Mouse (Mus musculus) intestine, embryonic 16.5 days (tissue): ENCODE measurements around the gene Pctp. TPM values are rescaled to one million over a fixed set of nuclear protein-coding genes. Genes with fewer than 3 reads are reported as not detected.

ENCODE experiments used
- ATAC-seq: fragments of 200-750 bp; cut with Nextera tagmentation; 2 replicates; pipeline ENCODE4 v1.8.0; 2017; ENCODE audit warnings: moderate TSS enrichment, moderate library complexity
- H3K27ac ChIP-seq: fragments of 300-500 bp; sonication (generic); 2 replicates; pipeline ENCODE4 v1.5.1; 2014; ENCODE audit warnings: mild to moderate bottlenecking, low read length
- H3K27me3 ChIP-seq: fragments of 300-500 bp; sonication (generic); replicated peaks from 2 replicates; pipeline ENCODE4 v1.6.1; 2014; ENCODE audit warnings: low read length, control low read depth, mixed read lengths; ENCODE audit not compliant: control insufficient read depth, insufficient read depth
- H3K36me3 ChIP-seq: fragments of 300-500 bp; sonication (generic); 2 replicates; pipeline ENCODE4 v1.6.1; 2014; ENCODE audit warnings: low read length, control low read depth; ENCODE audit not compliant: control insufficient read depth, insufficient read depth
- H3K4me1 ChIP-seq: fragments of 300-500 bp; sonication (generic); 2 replicates; pipeline ENCODE4 v1.6.1; 2014; ENCODE audit warnings: low read length, control low read depth, mixed read lengths; ENCODE audit not compliant: control insufficient read depth, insufficient read depth
- H3K4me2 ChIP-seq: fragments of 300-500 bp; sonication (generic); 2 replicates; pipeline ENCODE4 v1.6.1; 2014; ENCODE audit warnings: low read depth, low read length, control low read depth
- H3K4me3 ChIP-seq: fragments of 300-500 bp; sonication (generic); 2 replicates; pipeline ENCODE4 v1.5.1; 2014; ENCODE audit warnings: mild to moderate bottlenecking, low read length
- H3K9ac ChIP-seq: fragments of 300-500 bp; sonication (generic); 2 replicates; pipeline ENCODE4 v1.6.1; 2014; ENCODE audit warnings: low read depth, low read length
- H3K9me3 ChIP-seq: fragments of 300-500 bp; sonication (generic); 2 replicates; pipeline ENCODE4 v1.6.1; 2016; ENCODE audit warnings: low read length, control low read depth; ENCODE audit not compliant: control insufficient read depth
- WGBS: fragments of 180-500 bp; shearing (Covaris S2); extraction: QIAGEN DNeasy Blood & Tissue Kit; methylation state at CpG from one replicate; pipeline ENCODE4 v1.1.7; 2014; 5-methylcytosine and 5-hydroxymethylcytosine counted together
- polyA plus RNA-seq: library from polyadenylated mRNA; unstranded; fragments of >200 nt; fragmentation: Nextera tagmentation; extraction: Ambion mirVana; gene quantifications from 2 replicates; pipeline ENCODE4 v1.2.1, GENCODE M21; 2015

Gene Pctp
- polyA plus RNA-seq, 1 experiment from 2014 or later, result 24.5 TPM

- no peak overlapping the region for H3K27ac ChIP-seq
- H3K9me3 ChIP-seq, result no peaks in the 10 kb centered on the region
- WGBS, result 54% methylated on average over 14 of the region's 14 CpGs
- peak; percentile 89 for ATAC-seq
- H3K36me3 ChIP-seq, result no peaks in the 10 kb centered on the region
- H3K9ac ChIP-seq, result 0 out of 2 replicates have a peak overlapping the region, but pooled peaks have one; percentile 26
- H3K4me3 ChIP-seq, result 0 out of 2 replicates have a peak overlapping the region, but pooled peaks have one; percentile 7
- 0 out of 2 replicates have a peak, but pooled peaks cover 2% of the 10 kb centered on the region for H3K27me3 ChIP-seq
- peaks cover 9% of the 10 kb centered on the region for H3K4me1 ChIP-seq
- H3K4me2 ChIP-seq, result peak overlapping the region; percentile 31
Measured at GRCm38 (mm10) chr11:90025891-90026801, 23.5 kb upstream of the Pctp start.

DNA sequence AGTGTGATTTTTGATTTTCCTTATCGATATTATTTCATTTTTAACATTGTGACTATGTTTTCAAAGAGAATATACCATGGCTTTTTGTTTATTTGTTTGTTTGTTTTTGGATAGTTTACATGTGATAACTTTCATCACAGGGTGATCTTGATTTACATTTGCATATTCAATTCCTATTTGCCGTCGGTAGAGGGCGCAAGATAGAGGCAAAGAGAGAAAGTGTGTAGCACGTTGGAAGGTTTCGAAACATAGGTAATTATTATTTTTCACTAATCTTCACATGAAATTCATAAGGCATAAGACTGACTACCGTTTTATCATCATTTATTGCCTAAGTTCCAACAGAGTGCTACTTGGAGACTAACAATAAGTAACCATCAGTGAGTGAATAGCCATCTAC is 16.5 kb upstream of the Pctp start:
- Histone ChIP-seq H3K4me3 (no peak overlapping the region), H3K27ac (no peak overlapping the region), H3K4me1 (no peaks in the 10 kb centered on the region), H3K9ac (no peak overlapping the region), H3K27me3 (peaks cover 6% of the 10 kb centered on the region; the same call in 1 of the 2 replicates), H3K36me3 (no peaks in the 10 kb centered on the region), H3K4me2 (no peak overlapping the region), H3K9me3 (no peaks in the 10 kb centered on the region)
- no peak for ATAC-seq
- WGBS, result 19% methylated on average over 7 of the region's 7 CpGs

DNA sequence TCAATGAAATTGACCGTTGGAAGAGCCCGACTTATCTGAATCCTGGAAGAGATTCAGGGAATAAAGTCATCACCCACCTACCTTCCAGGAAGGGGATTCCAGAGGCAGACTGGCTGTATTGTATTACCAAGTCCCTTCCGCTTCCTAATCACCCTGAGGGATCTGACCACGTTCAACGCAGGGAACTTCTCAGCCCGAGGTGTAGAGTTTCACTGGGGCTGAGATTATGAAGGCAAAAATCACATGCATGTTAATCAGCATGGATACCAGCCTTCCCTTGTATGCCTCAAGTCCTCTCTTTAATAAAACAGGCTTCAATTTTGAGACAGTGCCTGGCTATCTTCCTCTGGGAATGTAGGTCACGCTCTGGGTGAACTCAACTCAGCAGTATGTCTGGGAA is 12.6 kb upstream of the Pctp start:
- Histone ChIP-seq H3K36me3 (no peaks in the 10 kb centered on the region), H3K27me3 (peaks cover 4% of the 10 kb centered on the region; the same call in 1 of the 2 replicates), H3K27ac (no peak overlapping the region), H3K9ac (no peak overlapping the region), H3K4me1 (no peaks in the 10 kb centered on the region), H3K9me3 (no peaks in the 10 kb centered on the region), H3K4me3 (no peak overlapping the region), H3K4me2 (no peak overlapping the region)
- 68% methylated on average over 7 of the region's 7 CpGs for WGBS
- no peak for ATAC-seq

- H3K36me3 ChIP-seq, result no peaks in the 10 kb centered on the region
- H3K4me2 ChIP-seq, result no peak overlapping the region
- 86% methylated on average over 6 of the region's 6 CpGs for WGBS
- peaks cover 1% of the 10 kb centered on the region; the same call in 1 of the 2 replicates for H3K27me3 ChIP-seq
- ATAC-seq, result no peak
- H3K9me3 ChIP-seq, result no peaks in the 10 kb centered on the region
- no peaks in the 10 kb centered on the region for H3K4me1 ChIP-seq
- H3K9ac ChIP-seq, result no peak overlapping the region
- H3K27ac ChIP-seq, result no peak overlapping the region
- no peak overlapping the region for H3K4me3 ChIP-seq
Measured at GRCm38 (mm10) chr11:90013657-90014056, 11.0 kb upstream of the Pctp start.

DNA sequence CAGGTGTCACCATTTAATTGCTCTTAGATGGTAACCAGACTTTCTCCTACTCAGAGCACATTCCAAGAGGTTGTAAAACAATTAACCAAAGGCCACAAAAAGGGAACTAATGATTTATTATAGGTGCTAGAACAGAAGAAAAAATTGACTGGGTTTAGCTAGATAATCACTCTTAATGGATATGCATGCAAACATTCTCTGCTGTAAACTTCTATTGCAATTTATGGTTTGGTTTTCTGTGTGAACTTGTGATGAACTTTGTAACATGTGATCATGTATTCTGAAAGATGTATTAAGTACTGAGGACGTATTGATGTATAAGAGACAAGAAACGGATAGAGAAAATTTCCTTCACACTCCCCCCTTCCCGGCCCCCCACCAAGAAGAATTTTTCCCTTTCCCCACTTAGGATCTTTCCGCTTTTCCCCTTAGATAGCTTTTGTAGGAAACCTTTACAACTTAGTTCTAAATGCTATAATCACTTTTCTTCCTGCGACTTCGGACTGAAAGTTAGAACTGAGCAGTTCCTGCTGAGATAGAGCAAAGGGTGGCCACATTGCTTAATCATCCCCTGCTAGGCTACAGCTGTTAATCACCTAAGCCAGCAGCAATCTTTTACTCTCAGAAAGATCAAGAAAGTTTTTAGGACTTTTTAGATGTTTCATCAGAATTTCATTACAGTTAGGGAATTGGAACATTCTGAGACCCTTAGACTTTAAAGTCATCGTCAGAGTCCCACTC is 5.3 kb upstream of the Pctp start:
- no peak overlapping the region for H3K27ac ChIP-seq
- no peak overlapping the region for H3K4me3 ChIP-seq
- no peaks in the 10 kb centered on the region for H3K27me3 ChIP-seq
- 18% methylated on average over 7 of the region's 7 CpGs for WGBS
- peak; percentile 88 for ATAC-seq
- H3K9ac ChIP-seq, result no peak overlapping the region
- H3K4me1 ChIP-seq, result peaks cover 4% of the 10 kb centered on the region; the same call in 1 of the 2 replicates
- no peaks in the 10 kb centered on the region for H3K36me3 ChIP-seq
- 0 out of 2 replicates have a peak overlapping the region, but pooled peaks have one; percentile 27 for H3K4me2 ChIP-seq
- no peaks in the 10 kb centered on the region for H3K9me3 ChIP-seq

DNA sequence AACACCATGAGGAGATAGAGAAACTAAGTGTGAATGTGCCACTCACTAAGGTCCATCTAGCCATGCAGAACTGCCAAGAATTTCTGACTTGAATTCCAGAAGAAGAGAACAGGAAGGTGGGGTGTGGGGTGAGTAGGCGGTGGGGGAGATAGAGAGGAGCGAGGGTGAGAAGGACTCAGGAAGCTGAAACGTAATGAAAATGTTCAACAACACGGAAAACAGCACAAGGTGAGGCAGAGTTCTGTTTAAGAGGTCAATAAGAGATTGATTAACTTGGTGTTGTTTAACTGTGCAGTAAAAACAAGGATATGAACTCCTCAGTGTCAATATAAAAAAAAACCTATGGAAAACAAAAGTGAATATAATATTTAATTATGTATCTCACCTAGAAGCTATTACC is 3.4 kb upstream of the Pctp start:
- no peaks in the 10 kb centered on the region for H3K27me3 ChIP-seq
- no peak overlapping the region for H3K27ac ChIP-seq
- H3K36me3 ChIP-seq, result no peaks in the 10 kb centered on the region
- H3K9me3 ChIP-seq, result no peaks in the 10 kb centered on the region
- WGBS, result 51% methylated on average over 4 of the region's 4 CpGs
- no peak overlapping the region for H3K4me2 ChIP-seq
- ATAC-seq, result no peak
- no peak overlapping the region for H3K9ac ChIP-seq
- no peak overlapping the region for H3K4me3 ChIP-seq
- H3K4me1 ChIP-seq, result peaks cover 12% of the 10 kb centered on the region

GRCm38 (mm10) chr11:90003386-90003785 is 692 bp upstream of the Pctp start:
- Histone ChIP-seq H3K27me3 (no peaks in the 10 kb centered on the region), H3K36me3 (no peaks in the 10 kb centered on the region), H3K27ac (no peak overlapping the region), H3K4me3 (no peak overlapping the region), H3K4me2 (no peak overlapping the region), H3K9me3 (no peaks in the 10 kb centered on the region), H3K4me1 (peaks cover 11% of the 10 kb centered on the region), H3K9ac (no peak overlapping the region)
- no peak for ATAC-seq
- 95% methylated on average over 4 of the region's 4 CpGs for WGBS

- no peaks in the 10 kb centered on the region for H3K27me3 ChIP-seq
- no peaks in the 10 kb centered on the region for H3K9me3 ChIP-seq
- peak overlapping the region; percentile 76 for H3K4me3 ChIP-seq
- H3K4me1 ChIP-seq, result peaks cover 10% of the 10 kb centered on the region
- no peak overlapping the region for H3K27ac ChIP-seq
- 14% methylated on average over 8 of the region's 8 CpGs for WGBS
- peak overlapping the region; percentile 70 for H3K4me2 ChIP-seq
- H3K36me3 ChIP-seq, result no peaks in the 10 kb centered on the region
- H3K9ac ChIP-seq, result peak overlapping the region; percentile 76; the same call in 1 of the 2 replicates
- ATAC-seq, result no peak
Measured at GRCm38 (mm10) chr11:90002987-90003348, 274 bp upstream of the Pctp start.
